Mouse (Mus musculus) embryonic fibroblast, embryonic 13.5 days (primary cell): Measurements from ENCODE around the gene Pdgfc.

Experiments
- CTCF ChIP-seq: IDR thresholded peaks from 2 replicates; pipeline ENCODE4 v1.5.1; 2011; ENCODE audit warnings: mild to moderate bottlenecking, control low read depth, low read length, moderate library complexity, borderline replicate concordance; ENCODE audit not compliant: insufficient read depth
- POLR2A ChIP-seq: IDR thresholded peaks from 2 replicates; pipeline ENCODE4 v1.6.1; 2011; ENCODE audit warnings: low read depth, mild to moderate bottlenecking, control low read depth, low read length, moderate library complexity

- TF ChIP-seq POLR2A (0 out of 2 replicates have a peak, but pooled peaks have one; percentile 7), CTCF (no peak)
Observed at GRCm38 (mm10) chr3:81037312-81037859, 1.2 kb downstream of the Pdgfc start.
